Mouse (Mus musculus) liver, adult 2 months (tissue): ENCODE results near the gene Wapl.

Experiments
- CTCF ChIP-seq: fragments of 200-500 bp; IDR thresholded peaks from 2 replicates; pipeline ENCODE4 v1.5.1; 2011; ENCODE audit warnings: low read depth, low read length, control low read depth
- POLR2A ChIP-seq: fragments of 200-500 bp; IDR thresholded peaks from 2 replicates; pipeline ENCODE4 v1.6.1; 2011; ENCODE audit warnings: low read length, control low read depth; ENCODE audit not compliant: insufficient read depth; ENCODE audit errors: extremely low read depth

DNA sequence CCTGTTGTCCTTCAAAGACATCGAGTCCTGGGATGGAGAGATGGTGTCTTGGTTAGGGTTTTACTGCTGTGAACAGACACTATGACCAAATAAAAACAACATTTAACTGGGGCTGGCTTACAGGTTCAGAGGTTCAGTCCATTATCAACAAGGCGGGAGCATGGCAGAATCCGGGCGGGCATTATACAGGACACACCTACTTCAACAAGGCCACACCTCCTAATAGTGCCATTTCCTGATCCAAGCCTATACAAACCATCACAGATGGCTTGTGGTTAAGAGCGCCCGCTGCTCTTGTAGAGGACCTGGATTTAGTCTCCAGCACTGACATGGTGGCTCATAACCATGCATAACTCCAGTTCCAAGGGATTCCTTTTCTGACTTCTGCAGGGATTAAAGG lies 96.7 kb downstream of the Wapl start:
- no peak for TF ChIP-seq CTCF
- TF ChIP-seq POLR2A: no peak
